Mouse (Mus musculus): ENCODE measurements around the gene Ncapd2. TPM values are rescaled to one million over a fixed set of nuclear protein-coding genes. Genes with fewer than 3 reads are reported as not detected.

The Ncapd2 gene
- polyA plus RNA-seq (2012; rRNA removed): 207 and 239 TPM in 2 replicates

DNA sequence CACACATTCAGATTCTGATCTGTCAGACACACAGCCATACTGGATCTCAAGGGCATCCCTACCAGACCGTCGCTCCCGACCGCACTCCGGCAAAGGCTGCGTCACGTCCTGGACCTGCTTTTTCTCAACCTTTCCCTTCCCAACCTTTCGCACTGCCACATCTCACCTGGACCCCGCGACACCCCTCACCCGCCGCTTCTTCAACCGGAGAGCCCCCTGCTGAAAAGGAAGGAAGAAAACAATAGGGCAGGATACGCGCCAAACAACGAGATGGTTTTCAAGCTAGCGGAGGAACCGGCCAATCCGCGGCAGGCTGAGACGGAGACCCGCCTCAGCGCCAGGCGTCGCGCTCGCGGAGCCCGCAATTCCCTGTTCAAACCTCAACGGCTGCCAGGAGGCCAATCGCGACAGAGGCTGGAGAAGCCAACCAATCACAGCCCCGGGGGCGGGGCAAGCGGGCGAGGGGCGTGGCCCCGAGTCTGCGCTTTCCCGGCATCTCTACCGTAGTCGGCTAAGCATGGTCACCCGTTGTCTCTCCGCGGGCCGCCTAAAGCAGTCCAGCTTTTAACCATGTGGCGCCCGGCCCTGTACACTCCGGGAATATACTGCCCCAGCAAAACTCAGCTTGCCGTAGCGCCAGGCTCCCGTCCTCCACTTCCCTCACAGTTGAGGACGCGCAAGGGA lies at the start of gene Ncapd2, which contains the start of gene Mrpl51:
Gene Ncapd2 (minus strand): TSS at position 370 of the 684 bp plus-strand sequence.
Gene Mrpl51 (plus strand): TSS at position 470 of the 684 bp plus-strand sequence.

DNA sequence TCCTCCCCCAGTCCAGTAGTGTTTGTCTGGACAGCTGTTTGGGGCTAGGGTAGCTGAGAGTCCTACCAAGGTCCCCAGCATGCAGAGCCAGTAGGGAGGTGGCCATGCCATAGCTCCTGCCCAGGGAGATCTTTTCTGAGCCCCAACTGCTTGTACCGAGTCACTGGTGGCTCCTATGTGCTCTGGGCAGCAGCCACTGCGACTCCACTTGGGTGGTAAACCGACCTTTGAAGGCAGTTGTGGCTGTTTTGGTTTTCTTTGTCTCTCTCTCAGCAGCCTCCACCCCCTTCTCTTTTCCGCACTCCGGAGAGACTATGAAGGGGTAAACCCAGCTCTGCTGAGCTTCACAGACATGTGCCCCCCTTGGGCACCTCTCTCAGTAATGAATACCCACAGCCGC lies 45.3 kb upstream of the Ncapd2 start, which contains the start of gene Cd27:
Gene Cd27 (minus strand): TSS at position 229 of the 400 bp plus-strand sequence.

DNA sequence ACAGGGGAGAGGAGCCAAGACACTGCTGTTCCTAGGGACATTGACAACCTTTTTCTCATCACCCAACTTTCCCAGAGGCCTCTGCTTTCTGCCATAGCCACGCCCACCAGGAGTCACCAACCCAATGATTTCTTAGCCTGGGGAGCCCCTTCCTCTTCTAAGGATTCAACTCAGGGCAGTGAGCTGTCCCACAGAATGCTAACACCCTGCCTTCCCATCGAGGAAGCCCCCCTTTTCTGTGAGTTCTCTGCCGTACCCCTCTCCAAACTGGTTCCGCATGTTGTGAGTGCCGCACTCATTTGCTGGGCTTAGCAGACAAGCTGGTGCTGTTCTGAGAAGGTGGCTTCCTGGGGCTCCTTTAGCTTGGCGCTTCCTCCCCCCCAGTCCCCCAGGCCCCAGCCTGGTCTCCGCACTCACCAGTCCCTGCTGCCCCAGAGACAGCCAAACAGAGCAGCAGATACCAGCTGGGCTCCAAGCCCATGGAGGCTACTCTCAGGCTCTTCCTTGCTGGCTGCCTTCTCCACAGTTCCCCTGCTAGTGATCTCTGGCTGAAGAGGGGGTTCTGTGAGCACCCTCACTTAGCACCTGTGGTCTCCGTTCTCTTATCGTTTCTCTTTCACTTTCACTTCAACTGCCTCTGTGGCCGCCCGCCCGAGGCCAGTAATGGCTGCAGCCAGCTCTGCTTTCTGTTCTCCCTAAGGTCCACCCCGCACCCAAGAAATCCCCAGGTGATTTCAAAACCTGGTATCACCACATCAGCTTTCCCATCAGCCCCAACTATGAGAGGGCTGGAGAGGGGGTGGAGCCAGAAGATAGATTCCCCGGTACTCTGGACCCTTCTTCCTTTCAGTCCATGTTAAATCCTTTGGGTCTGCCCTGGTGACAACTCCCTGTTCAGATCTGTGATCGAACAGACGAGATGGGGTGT lies 39.9 kb upstream of the Ncapd2 start, which contains the start of gene Tapbpl:
Gene Tapbpl (minus strand): TSS at position 744 of the 928 bp plus-strand sequence.

DNA sequence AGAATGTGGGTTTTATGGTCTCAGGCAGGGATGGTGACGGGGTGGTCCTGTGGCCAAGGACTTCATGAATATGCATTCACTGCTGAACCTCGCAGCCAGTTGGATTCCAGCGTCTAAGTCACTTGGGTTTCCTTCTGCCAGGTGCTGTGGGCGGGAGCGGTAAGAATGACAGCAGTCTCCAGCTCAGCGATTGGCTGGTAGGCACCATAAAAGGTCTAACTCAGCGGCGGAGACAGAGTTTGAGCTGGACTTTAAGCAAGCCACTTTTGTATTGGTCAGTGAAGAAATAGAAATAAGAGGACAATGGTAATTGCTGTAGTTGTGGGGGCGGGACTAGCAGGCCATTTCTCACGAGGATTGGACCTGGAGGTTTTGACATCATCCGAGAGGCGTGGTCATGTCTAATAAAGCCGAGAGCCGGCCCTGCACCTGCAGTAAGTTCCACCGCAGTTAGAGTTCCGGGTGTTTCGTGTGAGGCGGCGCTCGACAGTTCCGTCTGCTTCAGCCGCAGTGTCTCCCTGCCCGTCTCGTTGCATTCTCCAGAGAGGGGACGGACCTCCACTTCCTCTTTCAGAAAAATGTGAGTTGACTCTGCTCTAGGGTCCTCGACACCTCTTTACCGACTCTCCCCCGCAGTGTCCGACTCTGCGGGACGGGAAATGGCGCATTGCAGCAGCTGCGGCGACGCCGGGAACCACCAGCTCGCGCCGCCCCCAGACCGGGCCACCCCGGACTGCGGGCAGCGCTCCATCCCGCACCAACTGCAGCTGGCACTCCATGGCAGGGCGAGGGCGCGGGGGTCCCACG lies 23.9 kb upstream of the Ncapd2 start, which contains the start of gene Vamp1:
Gene Vamp1 (plus strand): TSS at position 404 of the 807 bp plus-strand sequence.

DNA sequence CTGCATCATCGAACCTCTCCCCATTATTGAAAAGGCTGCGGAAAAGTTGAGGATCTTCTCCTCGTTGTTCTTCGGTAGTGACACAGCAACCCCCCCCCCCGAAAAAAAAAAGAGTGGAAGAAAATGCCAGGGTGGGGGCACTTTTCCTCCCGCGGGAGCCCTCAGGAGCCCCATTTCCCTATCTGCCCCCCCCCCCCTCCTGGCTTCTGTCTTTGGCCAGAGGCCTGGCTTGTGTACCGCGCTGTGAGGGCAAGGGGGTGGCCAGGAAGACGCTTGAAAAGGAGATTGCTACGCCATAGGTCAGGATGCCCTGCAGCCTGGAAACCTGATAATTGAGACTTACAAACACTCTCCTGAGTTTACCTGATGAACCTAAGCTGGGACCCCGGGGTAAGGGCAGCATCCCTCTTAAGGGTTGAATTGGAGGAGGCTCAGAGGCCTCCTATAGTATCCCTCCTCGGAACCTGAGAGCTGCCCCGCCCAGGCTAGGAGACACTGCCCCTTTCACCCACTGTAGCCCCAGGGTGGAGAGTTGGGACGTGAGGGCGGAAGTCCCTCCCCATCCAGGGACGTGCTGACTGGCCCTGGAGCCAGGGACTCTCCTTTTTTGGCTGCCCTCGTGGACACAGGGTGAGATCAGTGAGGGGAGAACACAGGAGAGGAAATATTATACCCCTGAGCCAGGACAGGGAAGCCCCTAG lies 25.3 kb downstream of the Ncapd2 start, which contains the start of gene Gapdh:
Gene Gapdh (minus strand): TSS at position 417 of the 701 bp plus-strand sequence.

DNA sequence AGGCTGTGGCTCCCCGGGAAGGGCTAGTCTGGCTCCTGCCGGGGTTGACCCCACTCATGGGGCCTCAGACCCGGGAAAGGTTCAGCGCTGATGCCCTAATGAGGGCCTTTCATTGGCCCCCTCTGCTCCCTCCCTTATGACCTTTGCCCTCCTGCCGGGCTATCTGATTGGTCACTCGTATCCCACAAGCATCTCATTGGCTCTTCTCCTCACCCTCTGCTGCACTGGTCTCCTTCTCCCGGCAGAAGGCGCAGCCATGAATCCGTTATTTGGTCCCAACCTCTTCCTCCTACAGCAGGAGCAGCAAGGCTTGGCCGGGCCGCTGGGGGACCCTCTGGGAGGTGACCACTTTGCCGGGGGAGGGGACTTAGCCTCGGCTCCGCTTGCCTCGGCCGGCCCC lies 46.5 kb downstream of the Ncapd2 start, which contains the start of gene Iffo1:
Gene Iffo1 (plus strand): TSS at position 241 of the 400 bp plus-strand sequence.

DNA sequence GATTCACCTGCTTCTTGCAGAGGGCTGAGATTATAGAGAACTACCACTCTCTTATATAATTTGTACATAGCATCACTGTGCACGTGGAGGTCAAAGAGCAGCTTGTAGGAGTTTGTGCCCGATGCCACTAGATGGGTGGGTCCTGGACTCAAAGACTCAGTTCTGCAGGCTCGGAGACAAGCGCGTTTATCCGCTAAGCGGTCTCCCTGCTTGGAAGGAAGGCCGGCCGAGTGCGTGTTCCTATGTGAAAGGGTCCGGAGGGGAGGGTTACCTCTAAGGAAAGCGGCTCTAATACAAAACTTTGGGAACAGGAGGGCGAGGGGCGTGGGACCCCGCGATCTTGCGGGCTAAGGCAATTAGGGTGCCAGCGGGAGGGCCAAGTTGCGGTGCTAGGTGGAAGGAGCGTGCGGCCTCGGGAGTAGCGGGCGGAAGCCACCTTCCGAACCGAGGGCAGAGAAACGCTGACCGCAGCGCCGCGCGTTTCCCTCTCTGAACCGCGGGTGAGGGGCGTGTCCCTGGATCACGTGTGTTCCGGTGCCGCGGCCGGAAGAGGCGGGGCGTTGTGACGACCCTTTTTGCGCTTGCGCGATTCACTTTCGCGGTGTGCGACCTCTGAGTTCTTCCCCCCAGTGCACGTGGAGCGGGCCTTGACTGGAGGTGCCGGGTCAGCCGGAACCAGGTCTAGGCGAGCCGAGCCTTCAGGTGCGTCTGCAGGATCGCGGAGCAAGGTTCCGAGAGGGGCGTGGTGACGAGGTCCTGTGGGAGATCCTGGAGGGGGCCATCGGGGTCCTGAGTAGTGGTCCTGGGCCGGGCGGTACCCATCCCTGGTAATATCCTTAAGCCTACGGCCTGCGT lies 60.0 kb downstream of the Ncapd2 start, which contains the start of gene Nop2:
Gene Nop2 (plus strand): TSS at position 608 of the 855 bp plus-strand sequence.

Other genes starting within 250 kb of the Ncapd2 start
- gene Cops7a, start 226.2 kb downstream of the Ncapd2 start, polyA plus RNA-seq (2012; rRNA removed): 135 and 153 TPM in 2 replicates
- 36.3 and 46.5 TPM in 2 replicates for gene Pianp, start 195.0 kb downstream of the Ncapd2 start, polyA plus RNA-seq (2012; rRNA removed)
- 104 and 109 TPM in 2 replicates for gene Zfp384, start 182.6 kb downstream of the Ncapd2 start, polyA plus RNA-seq (2012; rRNA removed)
- 150 and 154 TPM in 2 replicates for gene Ing4, start 151.9 kb downstream of the Ncapd2 start, polyA plus RNA-seq (2012; rRNA removed)
- 33.4 and 35.8 TPM in 2 replicates for gene Acrbp, start 142.0 kb downstream of the Ncapd2 start, polyA plus RNA-seq (2012; rRNA removed)
- gene Lpar5, start 123.8 kb downstream of the Ncapd2 start, polyA plus RNA-seq (2012; rRNA removed): 0.57 and 1.2 TPM in 2 replicates
- gene Chd4, start 95.7 kb downstream of the Ncapd2 start, polyA plus RNA-seq (2012; rRNA removed): 123 and 129 TPM in 2 replicates
- gene Nop2, start 59.8 kb downstream of the Ncapd2 start, polyA plus RNA-seq (2012; rRNA removed): 41.9 and 42.5 TPM in 2 replicates
- gene Iffo1, start 46.5 kb downstream of the Ncapd2 start, polyA plus RNA-seq (2012; rRNA removed): 30.9 and 37.7 TPM in 2 replicates
- gene Gapdh, start 25.2 kb downstream of the Ncapd2 start, polyA plus RNA-seq (2012; rRNA removed): 2,744 and 3,766 TPM in 2 replicates
- 67.8 and 68.4 TPM in 2 replicates for gene Mrpl51, start 100 bp upstream of the Ncapd2 start, polyA plus RNA-seq (2012; rRNA removed)
- 21.0 and 25.2 TPM in 2 replicates for gene Vamp1, start 23.9 kb upstream of the Ncapd2 start, polyA plus RNA-seq (2012; rRNA removed)
- 2.4 and 3.3 TPM in 2 replicates for gene Tapbpl, start 40.2 kb upstream of the Ncapd2 start, polyA plus RNA-seq (2012; rRNA removed)
- gene Cd27, start 45.3 kb upstream of the Ncapd2 start, polyA plus RNA-seq (2012; rRNA removed): 0.21 and 0.28 TPM in 2 replicates
- gene Tuba3a, start 94.3 kb upstream of the Ncapd2 start, polyA plus RNA-seq (2012; rRNA removed): 0.04 TPM in 1 of 2 replicates, not detected in the other
- gene Ltbr, start 122.2 kb upstream of the Ncapd2 start, polyA plus RNA-seq (2012; rRNA removed): 11.7 and 18.6 TPM in 2 replicates
- 0.36 and 0.73 TPM in 2 replicates for gene Scnn1a, start 129.0 kb upstream of the Ncapd2 start, polyA plus RNA-seq (2012; rRNA removed)
- gene Tnfrsf1a, start 157.7 kb upstream of the Ncapd2 start, polyA plus RNA-seq (2012; rRNA removed): 18.5 and 32.1 TPM in 2 replicates
- 0.06 and 0.21 TPM in 2 replicates for gene Plekhg6, start 189.1 kb upstream of the Ncapd2 start, polyA plus RNA-seq (2012; rRNA removed)